Mouse (Mus musculus) thymus, postnatal 4 days (tissue): ENCODE data around the gene Olfr1193.
"Not testable (repeated sequence)": the region's sequence is repeated elsewhere in the genome, so short reads cannot be mapped to it uniquely, and the experiment has no call there.

Source experiments
- DNase-seq: peaks from one replicate; pipeline ENCODE4 v3.0.0; 2021

Gene Olfr1193

GRCm38 (mm10) chr2:88675328-88675727 lies at the start of gene Olfr1193:
Gene Olfr1193 (plus strand): TSS chr2:88675628.
- not testable (repeated sequence) for DNase-seq

GRCm38 (mm10) chr2:88640242-88640641 lies 35.2 kb upstream of the Olfr1193 start, which contains the start of gene Olfr1191-ps1:
Gene Olfr1191-ps1 (plus strand): TSS chr2:88640542.
- not testable (repeated sequence) for DNase-seq

DNA sequence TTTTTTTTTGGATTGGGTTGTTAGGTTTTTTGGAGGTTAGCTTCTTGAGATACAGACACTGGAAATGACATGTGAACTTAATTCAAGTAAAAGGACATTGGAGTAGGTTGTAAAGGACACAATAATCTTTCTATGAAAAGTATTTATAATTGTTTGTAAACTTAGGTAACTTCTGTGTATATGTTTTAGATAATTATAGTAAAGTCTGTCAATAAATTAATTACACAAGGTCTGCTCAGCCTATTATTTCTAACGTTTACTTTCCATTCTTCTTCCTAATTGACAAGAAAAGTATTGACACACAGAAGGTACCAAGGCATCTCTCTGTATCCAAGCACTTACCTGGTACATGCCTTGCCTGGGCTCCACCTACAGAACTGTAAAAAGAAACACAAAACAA lies 27.2 kb upstream of the Olfr1193 start, which contains the start of gene Olfr1192-ps1:
Gene Olfr1192-ps1 (plus strand): TSS at position 301 of the 400 bp plus-strand sequence.
- no peak for DNase-seq

DNA sequence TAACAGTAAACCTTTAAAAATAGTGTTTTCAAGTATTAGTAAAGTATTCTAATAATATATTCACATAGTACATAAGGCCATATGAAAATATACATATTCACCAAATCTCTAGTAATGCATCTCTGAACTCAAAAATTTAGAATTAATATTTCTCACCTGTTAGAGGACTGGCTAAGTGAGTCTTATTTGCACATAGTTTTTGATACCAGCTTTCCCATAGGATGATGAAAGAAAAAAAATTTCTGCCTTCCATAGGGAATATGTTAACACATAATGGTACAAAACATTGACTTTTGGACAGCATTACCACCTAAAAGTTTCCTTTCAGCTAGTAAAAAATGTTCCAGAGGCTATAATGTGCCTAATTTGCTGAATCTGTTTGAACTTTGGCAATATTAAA lies 13.7 kb downstream of the Olfr1193 start, which contains the start of gene Olfr1195:
Gene Olfr1195 (minus strand): TSS at position 101 of the 400 bp plus-strand sequence.
- no peak for DNase-seq

DNA sequence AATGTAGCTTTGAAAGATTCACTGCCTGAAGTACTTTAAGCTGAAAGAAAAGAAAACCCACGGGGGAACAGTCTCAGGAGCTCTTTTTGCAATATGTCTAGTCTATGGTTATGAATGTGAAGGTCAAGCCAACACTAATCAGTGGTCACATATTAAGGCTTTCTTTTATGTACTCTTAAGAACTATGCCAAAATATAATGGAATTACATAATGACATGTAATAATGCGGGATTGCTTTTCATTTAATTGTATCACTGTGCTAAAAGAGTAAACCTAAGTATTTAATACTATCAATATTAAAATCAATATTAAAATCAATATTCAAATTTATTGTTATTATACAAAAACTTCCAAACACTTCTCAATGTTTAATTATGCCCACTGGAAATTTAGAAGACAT lies 29.1 kb downstream of the Olfr1193 start, which contains the start of gene Olfr1196:
Gene Olfr1196 (minus strand): TSS at position 101 of the 400 bp plus-strand sequence.
- DNase-seq = no peak
